Comparison of ENCODE assay signal across 13 mouse cellular contexts in genomic region chr13:78580863-78581595, GRCm38 (mm10).
DNase-seq lines count a peak whose midpoint lies in the region; ATAC-seq and TF ChIP-seq lines count a peak whose summit lies in the region.
"Had no signal": no experiment of that assay in that cellular context is flagged by ENCODE, and none has a peak within 500 bp of the region (broad histone marks: within the 10 kb centered on the region; RNA-seq: fewer than 3 reads in every experiment).

No protein-coding gene starts in this region.

- no peak overlapping the region for H3K4me2 ChIP-seq in embryonic facial prominence, embryonic 11.5 days (ENCODE audit: low read depth, low read length)
- H3K4me2 ChIP-seq in hindbrain, postnatal 0 days (ENCODE audit: low read depth, low read length): no peak overlapping the region
- no peak overlapping the region for H3K4me2 ChIP-seq in limb, embryonic 12.5 days
- no peak overlapping the region for H3K4me2 ChIP-seq in intestine, postnatal 0 days (replicated peaks; ENCODE audit: low read depth)
- H3K4me2 ChIP-seq: liver, embryonic 15.5 days had no signal

- no peaks in the 10 kb centered on the region for H3K36me3 ChIP-seq in embryonic facial prominence, embryonic 11.5 days (replicated peaks; ENCODE audit: control insufficient read depth, insufficient read depth, low read depth, low read length)
- no peaks in the 10 kb centered on the region for H3K36me3 ChIP-seq in hindbrain, postnatal 0 days (ENCODE audit: insufficient read depth, low read length)
- no peaks in the 10 kb centered on the region for H3K36me3 ChIP-seq in limb, embryonic 12.5 days
- no peaks in the 10 kb centered on the region for H3K36me3 ChIP-seq in intestine, postnatal 0 days (ENCODE audit: control insufficient read depth, insufficient read depth)
- H3K36me3 ChIP-seq: liver, embryonic 15.5 days had no signal

- no peaks in the 10 kb centered on the region for H3K4me1 ChIP-seq in embryonic facial prominence, embryonic 11.5 days (ENCODE audit: control insufficient read depth, insufficient read depth, low read length)
- H3K4me1 ChIP-seq in hindbrain, postnatal 0 days (ENCODE audit: insufficient read depth, low read length): no peaks in the 10 kb centered on the region
- peaks cover 10% of the 10 kb centered on the region for H3K4me1 ChIP-seq in limb, embryonic 12.5 days (replicated peaks)
- no peaks in the 10 kb centered on the region for H3K4me1 ChIP-seq in intestine, postnatal 0 days (replicated peaks; ENCODE audit: control insufficient read depth, insufficient read depth, low read length)
- H3K4me1 ChIP-seq: liver, embryonic 15.5 days had no signal

- peak; percentile 96 for DNase-seq in Muller cell, postnatal 12 days (ENCODE audit: inconsistent ontology term)
- peak; percentile 26 for DNase-seq in embryonic facial prominence, embryonic 11.5 days (ENCODE audit: low spot score)
- DNase-seq in hindbrain, postnatal 0 days (ENCODE audit: low spot score): peak; percentile 51
- DNase-seq in lung, postnatal 4 days: no peak
- DNase-seq in frontal cortex, postnatal 14 days (ENCODE audit: low spot score in 2 of 2): no peak
- no peak for DNase-seq in cerebellum, adult 9-10 months
- DNase-seq: cerebellum, adult 11 months; spleen, adult 18-20 months; thymus, postnatal 4 days had no signal

- H3K4me3 ChIP-seq in embryonic facial prominence, embryonic 11.5 days (ENCODE audit: low read depth, low read length): no peak overlapping the region
- no peak overlapping the region for H3K4me3 ChIP-seq in hindbrain, postnatal 0 days (ENCODE audit: low read length)
- H3K4me3 ChIP-seq in limb, embryonic 12.5 days (replicated peaks): no peak overlapping the region
- no peak overlapping the region for H3K4me3 ChIP-seq in intestine, postnatal 0 days (ENCODE audit: low read depth, low read length)
- H3K4me3 ChIP-seq: erythroblast, embryonic 14.5 days; liver, embryonic 15.5 days had no signal

- peak; percentile 82 for ATAC-seq in embryonic facial prominence, embryonic 11.5 days (replicated peaks; ENCODE audit: insufficient number of reproducible peaks, low FRiP score, low TSS enrichment, low read depth)
- peak; percentile 61; the same call in 1 of the 2 replicates for ATAC-seq in hindbrain, postnatal 0 days
- ATAC-seq in limb, embryonic 12.5 days (ENCODE audit: insufficient number of reproducible peaks, insufficient read depth, low FRiP score, low TSS enrichment, low read depth): no peak
- ATAC-seq in intestine, postnatal 0 days: no peak

- no peaks in the 10 kb centered on the region for H3K9me3 ChIP-seq in embryonic facial prominence, embryonic 11.5 days (replicated peaks; ENCODE audit: control insufficient read depth, low read length)
- no peaks in the 10 kb centered on the region for H3K9me3 ChIP-seq in hindbrain, postnatal 0 days (ENCODE audit: low read length)
- H3K9me3 ChIP-seq in limb, embryonic 12.5 days: no peaks in the 10 kb centered on the region
- H3K9me3 ChIP-seq in intestine, postnatal 0 days (ENCODE audit: control insufficient read depth): no peaks in the 10 kb centered on the region

- 27% methylated on average over 7 of the region's 7 CpGs for WGBS in embryonic facial prominence, embryonic 11.5 days
- WGBS in hindbrain, postnatal 0 days: 20% methylated on average over 7 of the region's 7 CpGs
- 27% methylated on average over 7 of the region's 7 CpGs for WGBS in limb, embryonic 12.5 days
- 61% methylated on average over 7 of the region's 7 CpGs for WGBS in intestine, postnatal 0 days

- TF ChIP-seq CTCF in hindbrain, postnatal 0 days (IDR thresholded peaks at IDR 0.05; ENCODE audit: low read depth): no peak
- no peak for TF ChIP-seq CTCF in intestine, postnatal 0 days (IDR thresholded peaks at IDR 0.05; ENCODE audit: low read depth)

- no peaks in the 10 kb centered on the region for H3K27me3 ChIP-seq in embryonic facial prominence, embryonic 11.5 days (ENCODE audit: control insufficient read depth, insufficient read depth, low read length)
- no peaks in the 10 kb centered on the region for H3K27me3 ChIP-seq in hindbrain, postnatal 0 days (ENCODE audit: insufficient read depth, low read length)
- H3K27me3 ChIP-seq in limb, embryonic 12.5 days: no peaks in the 10 kb centered on the region
- no peaks in the 10 kb centered on the region for H3K27me3 ChIP-seq in intestine, postnatal 0 days (replicated peaks; ENCODE audit: control insufficient read depth, insufficient read depth, low read length)
- H3K27me3 ChIP-seq: liver, embryonic 15.5 days had no signal

- H3K9ac ChIP-seq in embryonic facial prominence, embryonic 11.5 days (replicated peaks; ENCODE audit: low read length): no peak overlapping the region
- no peak overlapping the region for H3K9ac ChIP-seq in hindbrain, postnatal 0 days (replicated peaks; ENCODE audit: low read length)
- H3K9ac ChIP-seq in limb, embryonic 12.5 days (replicated peaks): no peak overlapping the region
- no peak overlapping the region for H3K9ac ChIP-seq in intestine, postnatal 0 days (ENCODE audit: low read depth, low read length)
- H3K9ac ChIP-seq: liver, embryonic 15.5 days had no signal

- no peak overlapping the region for H3K27ac ChIP-seq in embryonic facial prominence, embryonic 11.5 days (replicated peaks; ENCODE audit: low read depth, low read length)
- H3K27ac ChIP-seq in hindbrain, postnatal 0 days: no peak overlapping the region
- 0 out of 2 replicates have a peak overlapping the region, but pooled peaks have one; percentile 17 for H3K27ac ChIP-seq in limb, embryonic 12.5 days
- no peak overlapping the region for H3K27ac ChIP-seq in intestine, postnatal 0 days (ENCODE audit: low read depth, low read length)
- H3K27ac ChIP-seq: liver, embryonic 15.5 days had no signal

Comparison
In these comparisons a context has a peak if more than half of its experiments do, and no peak if none do; other contexts are left out.
1. DNase-seq: peak in Muller cell, postnatal 12 days (single experiment), embryonic facial prominence, embryonic 11.5 days (single experiment) and hindbrain, postnatal 0 days (single experiment); none in lung, postnatal 4 days (0 of 2), frontal cortex, postnatal 14 days (0 of 2) and cerebellum, adult 9-10 months (single experiment).
2. ATAC-seq: peak in embryonic facial prominence, embryonic 11.5 days (single experiment) and hindbrain, postnatal 0 days (single experiment); none in limb, embryonic 12.5 days (single experiment) and intestine, postnatal 0 days (single experiment).